In genomic region chr9:77494307-77494706, GRCm38 (mm10) we compare ENCODE assay signal across 13 mouse cellular contexts.
"Had no signal": no experiment of that assay in that cellular context is flagged by ENCODE, and none has a peak within 500 bp of the region (broad histone marks: within the 10 kb centered on the region; RNA-seq: fewer than 3 reads in every experiment).

No protein-coding gene starts in this region.

- H3K36me3 ChIP-seq: kidney, embryonic 15.5 days; limb, embryonic 13.5 days; liver, embryonic 12.5 days; midbrain, embryonic 10.5 days; neural tube, embryonic 15.5 days had no signal

- H3K27ac ChIP-seq: kidney, embryonic 15.5 days; limb, embryonic 13.5 days; liver, embryonic 12.5 days; midbrain, embryonic 10.5 days; neural tube, embryonic 15.5 days had no signal

- DNase-seq: kidney, postnatal 14 days; left cerebral cortex, postnatal 4 days; lung, adult 18-20 months; midbrain, embryonic 14.5 days; right cerebral cortex, adult 18-20 months; right cerebral cortex, postnatal 25 days; thymus, postnatal 25 days had no signal

- H3K9me3 ChIP-seq: kidney, embryonic 15.5 days; limb, embryonic 13.5 days; liver, embryonic 12.5 days; midbrain, embryonic 10.5 days; neural tube, embryonic 15.5 days had no signal

- H3K4me3 ChIP-seq: kidney, embryonic 15.5 days; limb, embryonic 13.5 days; liver, embryonic 12.5 days; midbrain, embryonic 10.5 days; myocyte; neural tube, embryonic 15.5 days had no signal

- H3K4me2 ChIP-seq: kidney, embryonic 15.5 days; limb, embryonic 13.5 days; liver, embryonic 12.5 days; neural tube, embryonic 15.5 days had no signal

- H3K9ac ChIP-seq: kidney, embryonic 15.5 days; limb, embryonic 13.5 days; liver, embryonic 12.5 days; neural tube, embryonic 15.5 days had no signal

- H3K27me3 ChIP-seq: kidney, embryonic 15.5 days; limb, embryonic 13.5 days; liver, embryonic 12.5 days; neural tube, embryonic 15.5 days had no signal

- ATAC-seq: liver, embryonic 12.5 days had no signal
